10 mouse cellular contexts compared by ENCODE assay signal in the genomic region with DNA sequence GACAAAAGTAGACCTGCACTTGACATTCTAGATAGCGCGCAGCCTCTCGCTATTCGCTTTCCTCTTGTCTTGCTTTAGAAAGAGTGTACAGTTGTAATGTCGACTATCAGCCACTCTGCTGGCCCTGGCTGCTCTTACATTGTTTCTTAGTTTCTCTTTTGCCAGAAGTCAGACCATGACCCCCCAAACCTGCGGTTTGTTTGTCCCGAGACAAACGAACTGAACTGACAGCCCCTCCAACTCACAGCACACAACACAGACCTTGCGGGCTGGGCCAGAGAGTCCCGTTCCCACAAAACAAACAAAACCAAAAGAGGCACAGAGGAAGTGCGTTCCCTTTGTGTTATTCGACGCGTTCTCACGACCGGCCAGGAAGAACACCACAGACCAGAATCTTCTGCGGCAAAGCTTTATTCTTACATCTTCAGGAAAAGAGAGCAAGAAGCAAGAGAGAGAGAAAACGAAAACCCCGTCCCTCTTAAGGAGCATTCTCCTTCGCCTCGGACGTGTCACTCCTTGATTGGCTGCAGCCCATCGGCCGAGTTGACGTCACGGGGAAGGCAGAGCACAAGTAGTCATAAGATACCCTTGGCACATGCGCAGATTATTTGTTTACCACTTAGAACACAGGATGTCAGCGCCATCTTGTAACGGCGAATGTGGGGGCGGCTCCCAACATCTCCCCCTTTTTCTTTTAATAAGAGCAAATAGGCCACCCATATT. TPM values are rescaled to one million over a fixed set of nuclear protein-coding genes. Genes with fewer than 3 reads are reported as not detected.
A peak's percentile ranks its signal among the peaks of the same experiment; 100 is the strongest.
DNase-seq lines count a peak whose midpoint lies in the region; ATAC-seq and TF ChIP-seq lines count a peak whose summit lies in the region.
"Not testable (repeated sequence)": the region's sequence is repeated elsewhere in the genome, so short reads cannot be mapped to it uniquely, and the experiment has no call there.
"Had no signal": no experiment of that assay in that cellular context is flagged by ENCODE, and none has a peak within 500 bp of the region (broad histone marks: within the 10 kb centered on the region; RNA-seq: fewer than 3 reads in every experiment).

No protein-coding gene starts in this region.

- H3K4me1 ChIP-seq in brown adipose tissue, adult 24 weeks (ENCODE audit: control insufficient read depth, insufficient read depth, insufficient read length, low read length); hindbrain, postnatal 0 days (ENCODE audit: insufficient read depth, low read length); limb, embryonic 12.5 days (replicated peaks); lung, postnatal 0 days (ENCODE audit: insufficient read depth, low read depth, low read length); neural tube, embryonic 11.5 days (ENCODE audit: control insufficient read depth, insufficient read depth, low read length): not testable (repeated sequence)
- H3K4me1 ChIP-seq in heart, embryonic 10.5 days = peaks cover 14% of the 10 kb centered on the region

- not testable (repeated sequence) for TF ChIP-seq EP300 in lung, postnatal 0 days (IDR thresholded peaks at IDR 0.05)

- H3K36me3 ChIP-seq in heart, embryonic 10.5 days; hindbrain, postnatal 0 days (ENCODE audit: insufficient read depth, low read length); limb, embryonic 12.5 days; lung, postnatal 0 days (ENCODE audit: insufficient read depth, low read length); neural tube, embryonic 11.5 days (ENCODE audit: control insufficient read depth, insufficient read depth, low read length): not testable (repeated sequence)

- peak; percentile 57 for ATAC-seq in erythroblast, adult 5-6 weeks (replicated peaks; ENCODE audit: low FRiP score, poor library complexity, severe bottlenecking)
- peak; percentile 74 for ATAC-seq in hindbrain, postnatal 0 days
- peak; percentile 78 for ATAC-seq in limb, embryonic 12.5 days (ENCODE audit: insufficient number of reproducible peaks, insufficient read depth, low FRiP score, low TSS enrichment, low read depth)
- ATAC-seq in lung, postnatal 0 days = peak; percentile 56
- ATAC-seq in neural tube, embryonic 11.5 days (ENCODE audit: insufficient read depth, low FRiP score, low TSS enrichment) = peak; percentile 62

- H3K4me3 ChIP-seq in brown adipose tissue, adult 24 weeks (ENCODE audit: insufficient read depth, low read depth, low read length) = peak overlapping the region; percentile 56
- H3K4me3 ChIP-seq in heart, embryonic 10.5 days; hindbrain, postnatal 0 days (ENCODE audit: low read length); lung, postnatal 0 days (ENCODE audit: low read depth, low read length); neural tube, embryonic 11.5 days (ENCODE audit: low read depth, low read length): not testable (repeated sequence)
- H3K4me3 ChIP-seq in limb, embryonic 12.5 days (replicated peaks) = peak overlapping the region; percentile 26

- not testable (repeated sequence) for H3K27me3 ChIP-seq in heart, embryonic 10.5 days (ENCODE audit: insufficient read depth, poor library complexity, severe bottlenecking); hindbrain, postnatal 0 days (ENCODE audit: insufficient read depth, low read length); limb, embryonic 12.5 days; lung, postnatal 0 days (replicated peaks; ENCODE audit: insufficient read depth, low read length); neural tube, embryonic 11.5 days (ENCODE audit: control insufficient read depth, insufficient read depth, low read length)

- not testable (repeated sequence) for TF ChIP-seq CTCF in hindbrain, postnatal 0 days (IDR thresholded peaks at IDR 0.05; ENCODE audit: low read depth); lung, postnatal 0 days (IDR thresholded peaks at IDR 0.05)

- not testable (repeated sequence) for H3K9me3 ChIP-seq in heart, embryonic 10.5 days; hindbrain, postnatal 0 days (ENCODE audit: low read length); limb, embryonic 12.5 days; lung, postnatal 0 days (ENCODE audit: low read length); neural tube, embryonic 11.5 days (ENCODE audit: control insufficient read depth, low read length)

- DNase-seq in heart, embryonic 10.5 days (ENCODE audit: low spot score); hindbrain, postnatal 0 days (ENCODE audit: low spot score); lung, postnatal 0 days (ENCODE audit: low spot score); neural tube, embryonic 11.5 days (ENCODE audit: low spot score): not testable (repeated sequence)

- peak overlapping the region; percentile 93 for H3K27ac ChIP-seq in brown adipose tissue, adult 24 weeks (replicated peaks; ENCODE audit: low read depth, low read length)
- peak overlapping the region; percentile 76; the same call in 1 of the 2 replicates for H3K27ac ChIP-seq in heart, embryonic 10.5 days
- H3K27ac ChIP-seq in hindbrain, postnatal 0 days = peak overlapping the region; percentile 83
- peak overlapping the region; percentile 89 for H3K27ac ChIP-seq in limb, embryonic 12.5 days
- peak overlapping the region; percentile 64; the same call in 1 of the 2 replicates for H3K27ac ChIP-seq in lung, postnatal 0 days (ENCODE audit: low read length)
- H3K27ac ChIP-seq in neural tube, embryonic 11.5 days (ENCODE audit: low read depth, low read length) = 0 out of 2 replicates have a peak overlapping the region, but pooled peaks have one; percentile 53

- WGBS in heart, embryonic 10.5 days = under 1% methylated on average over 9 of the region's 31 CpGs
- 0% methylated on average over 9 of the region's 31 CpGs for WGBS in hindbrain, postnatal 0 days
- WGBS in limb, embryonic 12.5 days = under 1% methylated on average over 9 of the region's 31 CpGs
- 0% methylated on average over 8 of the region's 31 CpGs for WGBS in lung, postnatal 0 days
- WGBS in neural tube, embryonic 11.5 days = 0% methylated on average over 9 of the region's 31 CpGs

- not testable (repeated sequence) for H3K4me2 ChIP-seq in hindbrain, postnatal 0 days (ENCODE audit: low read depth, low read length); lung, postnatal 0 days (replicated peaks; ENCODE audit: low read depth, low read length); neural tube, embryonic 11.5 days (ENCODE audit: low read depth)
- H3K4me2 ChIP-seq in limb, embryonic 12.5 days = 0 out of 2 replicates have a peak overlapping the region, but pooled peaks have one; percentile 26

- H3K9ac ChIP-seq in hindbrain, postnatal 0 days (replicated peaks; ENCODE audit: low read length); limb, embryonic 12.5 days (replicated peaks); lung, postnatal 0 days (replicated peaks; ENCODE audit: low read depth); neural tube, embryonic 11.5 days (ENCODE audit: low read length): not testable (repeated sequence)

RNA-seq across cellular contexts. Expression of gene Hfe2, which starts 35.9 kb away (rescaled TPM):
- polyA plus RNA-seq in brown adipose tissue, adult 24 weeks (2012; ENCODE audit: insufficient read depth, insufficient read length, missing spikeins) = 5.4 and 8.2 TPM in 2 replicates
- total RNA-seq in erythroblast, adult 5-6 weeks (2015; ENCODE audit: low replicate concordance) = not detected in 2 replicates
- total RNA-seq in erythroblast, adult 5-6 weeks (2017; ENCODE audit: low replicate concordance) = 0.17 TPM in 1 of 2 replicates, not detected in the other
- polyA plus RNA-seq in heart, embryonic 10.5 days (2016; fragmentation: Nextera tagmentation; extraction: Ambion mirVana) = 5.5 and 8.9 TPM in 2 replicates
- total RNA-seq in hindbrain, postnatal 0 days (2014; rRNA removed) = 0.78 and 1.9 TPM in 2 replicates
- polyA plus RNA-seq in hindbrain, postnatal 0 days (2015; fragmentation: Nextera tagmentation; extraction: Ambion mirVana) = 2.1 and 2.5 TPM in 2 replicates
- polyA plus RNA-seq in limb, embryonic 12.5 days (2016; fragmentation: Nextera tagmentation; extraction: Ambion mirVana) = 7.8 and 8.5 TPM in 2 replicates
- polyA plus RNA-seq in lung, postnatal 0 days (2015; fragmentation: Nextera tagmentation; extraction: Ambion mirVana) = 0.27 and 0.35 TPM in 2 replicates
- 3.1 and 3.6 TPM in 2 replicates for polyA plus RNA-seq in neural tube, embryonic 11.5 days (2014; fragmentation: Nextera tagmentation; extraction: Ambion mirVana)
- total RNA-seq: adrenal gland, postnatal 36 days had no signal

RNA-seq across cellular contexts. Expression of gene BC107364, which starts 37.0 kb away (rescaled TPM):
- polyA plus RNA-seq in brown adipose tissue, adult 24 weeks (2012; ENCODE audit: insufficient read depth, insufficient read length, missing spikeins) = not detected in 2 replicates
- total RNA-seq in erythroblast, adult 5-6 weeks (2015; ENCODE audit: low replicate concordance) = not detected in 2 replicates
- total RNA-seq in erythroblast, adult 5-6 weeks (2017; ENCODE audit: low replicate concordance) = not detected in 2 replicates
- polyA plus RNA-seq in heart, embryonic 10.5 days (2016; fragmentation: Nextera tagmentation; extraction: Ambion mirVana) = 0.49 TPM in 1 of 2 replicates, not detected in the other
- not detected in 2 replicates for total RNA-seq in hindbrain, postnatal 0 days (2014; rRNA removed)
- polyA plus RNA-seq in hindbrain, postnatal 0 days (2015; fragmentation: Nextera tagmentation; extraction: Ambion mirVana) = not detected in 2 replicates
- polyA plus RNA-seq in limb, embryonic 12.5 days (2016; fragmentation: Nextera tagmentation; extraction: Ambion mirVana) = not detected in 2 replicates
- polyA plus RNA-seq in lung, postnatal 0 days (2015; fragmentation: Nextera tagmentation; extraction: Ambion mirVana) = 0.12 and 0.19 TPM in 2 replicates
- polyA plus RNA-seq in neural tube, embryonic 11.5 days (2014; fragmentation: Nextera tagmentation; extraction: Ambion mirVana) = not detected in 2 replicates
- total RNA-seq: adrenal gland, postnatal 36 days; gastrocnemius, postnatal 10 days; layer of hippocampus, postnatal 25 days had no signal
